Mouse (Mus musculus): Measurements from ENCODE around the gene Polr2j. TPM values are rescaled to one million over a fixed set of nuclear protein-coding genes. Genes with fewer than 3 reads are reported as not detected.
A peak's percentile ranks its signal among the peaks of the same experiment; 100 is the strongest.

The Polr2j gene
- 10 to 100 TPM; 67.6 to 77.3 TPM for total RNA-seq (2021)
- long read RNA-seq, experiment 1, transcript Polr2j-201 (4 exons, 646 nt), result major isoform, 36 of 38 reads
- long read RNA-seq, experiment 1, partial matches to known transcripts, result 2 of 38 reads
- long read RNA-seq, experiment 1, other reads (novel, unspliced or antisense), result 0 of 38 reads
- long read RNA-seq, experiment 2, transcript Polr2j-201 (4 exons, 646 nt), result major isoform, 52 of 54 reads
- long read RNA-seq, experiment 2, partial matches to known transcripts, result 0 of 54 reads
- long read RNA-seq, experiment 2, other reads (novel, unspliced or antisense), result 1 of 54 reads

GRCm38 (mm10) chr5:136115891-136116783 lies at the start of gene Polr2j:
TSS of gene Polr2j (plus strand) at chr5:136116631.
- H3K27ac ChIP-seq, result peak within 1 kb of the TSS; percentile 93
- H3K4me3 ChIP-seq, result peak within 1 kb of the TSS; percentile 94
- peak; percentile 99; the same call in 1 of the 2 replicates for TF ChIP-seq CTCF (conservative IDR thresholded peaks at IDR 0.05)
- peak; percentile 96 to 99 for DNase-seq (ENCODE audit: low spot score in 2 of 2)

- H3K27ac ChIP-seq, result no peak overlapping the region
- TF ChIP-seq CTCF (conservative IDR thresholded peaks at IDR 0.05), result no peak
- DNase-seq (ENCODE audit: low spot score in 2 of 2), result no peak
- H3K4me3 ChIP-seq, result no peak overlapping the region
Observed at GRCm38 (mm10) chr5:136069411-136069810, 47.0 kb upstream of the Polr2j start.

GRCm38 (mm10) chr5:136073051-136073450 lies 43.4 kb upstream of the Polr2j start:
- no peak for DNase-seq (ENCODE audit: low spot score in 2 of 2)
- no peak for TF ChIP-seq CTCF (conservative IDR thresholded peaks at IDR 0.05)
- Histone ChIP-seq H3K4me3 (no peak overlapping the region), H3K27ac (no peak overlapping the region)

GRCm38 (mm10) chr5:136073526-136073925 lies 42.9 kb upstream of the Polr2j start:
- no peak for DNase-seq (ENCODE audit: low spot score in 2 of 2)
- Histone ChIP-seq H3K27ac (no peak overlapping the region), H3K4me3 (no peak overlapping the region)
- TF ChIP-seq CTCF (conservative IDR thresholded peaks at IDR 0.05), result no peak

GRCm38 (mm10) chr5:136075076-136075475 lies 41.4 kb upstream of the Polr2j start:
- no peak overlapping the region for H3K4me3 ChIP-seq
- DNase-seq (ENCODE audit: low spot score in 2 of 2), result no peak
- no peak for TF ChIP-seq CTCF (conservative IDR thresholded peaks at IDR 0.05)
- no peak overlapping the region for H3K27ac ChIP-seq

- DNase-seq (ENCODE audit: low spot score in 2 of 2), result no peak
- no peak overlapping the region for H3K27ac ChIP-seq
Observed at GRCm38 (mm10) chr5:136076284-136076683, 40.1 kb upstream of the Polr2j start.

GRCm38 (mm10) chr5:136077001-136077550 lies 39.4 kb upstream of the Polr2j start:
- TF ChIP-seq CTCF (conservative IDR thresholded peaks at IDR 0.05), result no peak
- Histone ChIP-seq H3K4me3 (no peak overlapping the region), H3K27ac (no peak overlapping the region)
- no peak for DNase-seq (ENCODE audit: low spot score in 2 of 2)

More at GRCm38 (mm10) chr5:136076284-136076683, 40.1 kb upstream of the Polr2j start:
- TF ChIP-seq CTCF (conservative IDR thresholded peaks at IDR 0.05), result no peak
- no peak overlapping the region for H3K4me3 ChIP-seq

GRCm38 (mm10) chr5:136078136-136078535 lies 38.3 kb upstream of the Polr2j start:
- H3K4me3 ChIP-seq, result no peak overlapping the region
- no peak for DNase-seq (ENCODE audit: low spot score in 2 of 2)
- TF ChIP-seq CTCF (conservative IDR thresholded peaks at IDR 0.05), result no peak
- no peak overlapping the region for H3K27ac ChIP-seq

- Histone ChIP-seq H3K4me3 (no peak overlapping the region), H3K27ac (no peak overlapping the region)
- TF ChIP-seq CTCF (conservative IDR thresholded peaks at IDR 0.05), result peak; percentile 57
- no peak for DNase-seq (ENCODE audit: low spot score in 2 of 2)
Observed at GRCm38 (mm10) chr5:136082345-136082744, 34.1 kb upstream of the Polr2j start.

- DNase-seq (ENCODE audit: low spot score in 2 of 2), result peak; percentile 90 to 94
- TF ChIP-seq CTCF (conservative IDR thresholded peaks at IDR 0.05), result peak; percentile 61
- Histone ChIP-seq H3K4me3 (peak within 1 kb of the TSS; percentile 82), H3K27ac (0 out of 2 replicates have a peak within 1 kb of the TSS, but pooled peaks have one; percentile 33)
Observed at GRCm38 (mm10) chr5:136083669-136084107, 32.7 kb upstream of the Polr2j start, which contains the start of gene Rasa4. TSS of gene Rasa4 (plus strand) at chr5:136083916.

GRCm38 (mm10) chr5:136084144-136084881 lies 32.1 kb upstream of the Polr2j start:
- Histone ChIP-seq H3K4me3 (peak overlapping the region; percentile 82), H3K27ac (0 out of 2 replicates have a peak overlapping the region, but pooled peaks have one; percentile 33)
- DNase-seq (ENCODE audit: low spot score in 2 of 2), result no peak
- TF ChIP-seq CTCF (conservative IDR thresholded peaks at IDR 0.05), result no peak

All from layer of hippocampus, adult 2 months (tissue).